In the genomic region with DNA sequence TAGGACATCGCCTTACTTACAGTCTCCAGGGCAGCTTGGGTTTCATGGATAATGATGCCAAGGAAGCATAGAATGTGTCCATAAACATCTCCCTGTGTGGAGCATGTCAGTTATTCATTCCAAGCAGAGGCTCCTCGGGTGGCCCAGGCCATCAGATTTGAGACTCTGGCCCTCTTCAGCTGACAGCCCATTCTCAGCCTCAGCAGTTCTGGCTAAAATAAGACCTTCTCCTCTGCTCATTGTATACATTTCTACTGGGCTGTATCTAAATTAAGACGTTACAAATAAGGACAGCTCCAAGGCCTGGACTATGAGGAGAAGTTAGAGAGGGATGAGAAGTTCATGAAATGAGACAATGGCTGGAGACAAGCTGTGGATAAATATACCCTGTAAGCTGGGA, we compare ENCODE assay signal across 17 mouse cellular contexts.
"Had no signal": no experiment of that assay in that cellular context is flagged by ENCODE, and none has a peak within 500 bp of the region (broad histone marks: within the 10 kb centered on the region; RNA-seq: fewer than 3 reads in every experiment).

No protein-coding gene starts in this region.

- H3K36me3 ChIP-seq: liver, embryonic 15.5 days; midbrain, embryonic 13.5 days; midbrain, embryonic 15.5 days; neural tube, embryonic 13.5 days; stomach, embryonic 15.5 days had no signal

- H3K4me2 ChIP-seq: liver, embryonic 15.5 days; lung, embryonic 14.5 days; midbrain, embryonic 11.5 days; midbrain, embryonic 13.5 days; midbrain, embryonic 15.5 days; neural tube, embryonic 13.5 days; stomach, embryonic 15.5 days had no signal

- H3K9me3 ChIP-seq: liver, embryonic 15.5 days; megakaryocyte, embryonic 14.5 days; midbrain, embryonic 13.5 days; midbrain, embryonic 15.5 days; neural tube, embryonic 13.5 days; stomach, embryonic 15.5 days had no signal

- H3K4me3 ChIP-seq: liver, embryonic 15.5 days; megakaryocyte, embryonic 14.5 days; midbrain, embryonic 13.5 days; midbrain, embryonic 15.5 days; neural tube, embryonic 13.5 days; stomach, embryonic 15.5 days had no signal

- H3K4me1 ChIP-seq: liver, embryonic 15.5 days; megakaryocyte, embryonic 14.5 days; midbrain, embryonic 13.5 days; midbrain, embryonic 15.5 days; neural tube, embryonic 13.5 days; stomach, embryonic 15.5 days had no signal

- H3K27ac ChIP-seq: liver, embryonic 15.5 days; macrophage; midbrain, embryonic 13.5 days; midbrain, embryonic 15.5 days; neural tube, embryonic 13.5 days; stomach, embryonic 15.5 days had no signal

- H3K27me3 ChIP-seq: liver, embryonic 15.5 days; megakaryocyte, embryonic 14.5 days; midbrain, embryonic 13.5 days; midbrain, embryonic 15.5 days; neural tube, embryonic 13.5 days; stomach, embryonic 15.5 days had no signal

- H3K9ac ChIP-seq: liver, embryonic 15.5 days; liver, postnatal 0 days; lung, embryonic 14.5 days; midbrain, embryonic 13.5 days; midbrain, embryonic 15.5 days; neural tube, embryonic 13.5 days; stomach, embryonic 15.5 days had no signal

- ATAC-seq: liver, postnatal 0 days; lung, postnatal 0 days; midbrain, embryonic 13.5 days; midbrain, embryonic 15.5 days had no signal

- DNase-seq: liver, postnatal 0 days; lung, embryonic 14.5 days; lung, postnatal 14 days; lung, postnatal 36 days; right cerebral cortex, postnatal 14 days; thymus, adult 2 months; thymus, postnatal 25 days; thymus, postnatal 4 days had no signal
